Mouse (Mus musculus) limb, embryonic 11.5 days (tissue): Measurements from ENCODE around the gene Stx5a. TPM values are rescaled to one million over a fixed set of nuclear protein-coding genes. Genes with fewer than 3 reads are reported as not detected.

Experiments used
- ATAC-seq: fragments of 200-750 bp; cut with Nextera tagmentation; 2 replicates; pipeline ENCODE4 v1.8.0; 2017; ENCODE audit warnings: low read depth; ENCODE audit not compliant: insufficient number of reproducible peaks, low FRiP score, low TSS enrichment
- DNase-seq: peaks from one replicate; pipeline ENCODE4 v3.0.0-alpha.2; 2015; ENCODE audit warnings: low spot score
- H3K27ac ChIP-seq: fragments of 300-500 bp; sonication (generic); replicated peaks from 2 replicates; pipeline ENCODE4 v1.5.1; 2014; ENCODE audit warnings: low read depth, mild to moderate bottlenecking, low read length
- H3K27me3 ChIP-seq: fragments of 300-500 bp; sonication (generic); 2 replicates; pipeline ENCODE4 v1.6.1; 2014; ENCODE audit warnings: mild to moderate bottlenecking, low read length, mixed read lengths; ENCODE audit not compliant: control insufficient read depth, insufficient read depth
- H3K36me3 ChIP-seq: fragments of 300-500 bp; sonication (generic); 2 replicates; pipeline ENCODE4 v1.6.1; 2014; ENCODE audit warnings: mild to moderate bottlenecking, low read length, moderate library complexity, mixed read lengths; ENCODE audit not compliant: control insufficient read depth, insufficient read depth
- H3K4me1 ChIP-seq: fragments of 300-500 bp; sonication (generic); 2 replicates; pipeline ENCODE4 v1.6.1; 2014; ENCODE audit warnings: low read length, mixed read lengths; ENCODE audit not compliant: control insufficient read depth, insufficient read depth
- H3K4me2 ChIP-seq: fragments of 300-500 bp; sonication (generic); 2 replicates; pipeline ENCODE4 v1.6.1; 2014; ENCODE audit warnings: low read depth, mild to moderate bottlenecking, moderate library complexity; ENCODE audit not compliant: severe bottlenecking
- H3K4me3 ChIP-seq: fragments of 300-500 bp; sonication (generic); 2 replicates; pipeline ENCODE4 v1.5.1; 2014; ENCODE audit warnings: low read depth, low read length
- H3K9ac ChIP-seq: fragments of 300-500 bp; sonication (generic); 2 replicates; pipeline ENCODE4 v1.6.1; 2014; ENCODE audit warnings: mild to moderate bottlenecking, low read length
- H3K9me3 ChIP-seq: fragments of 300-500 bp; sonication (generic); 2 replicates; pipeline ENCODE4 v1.6.1; 2016; ENCODE audit warnings: low read length; ENCODE audit not compliant: control insufficient read depth
- WGBS: fragments of 180-500 bp; shearing (Covaris S2); extraction: QIAGEN DNeasy Blood & Tissue Kit; methylation state at CpG from one replicate; pipeline ENCODE4 v1.1.7; 2014; 5-methylcytosine and 5-hydroxymethylcytosine counted together
- polyA plus RNA-seq: library from polyadenylated mRNA; unstranded; fragments of >200 nt; fragmentation: Nextera tagmentation; extraction: Ambion mirVana; gene quantifications from 2 replicates; pipeline ENCODE4 v1.2.1, GENCODE M21; 2014

The Stx5a gene
- polyA plus RNA-seq, 1 experiment from 2014 or later: 127 TPM

GRCm38 (mm10) chr19:8763276-8763675 lies 22.1 kb downstream of the Stx5a start:
- Histone ChIP-seq H3K4me2 (no peak overlapping the region), H3K27me3 (no peaks in the 10 kb centered on the region), H3K4me3 (no peak overlapping the region), H3K4me1 (no peaks in the 10 kb centered on the region), H3K36me3 (peaks cover 40% of the 10 kb centered on the region), H3K9ac (no peak overlapping the region), H3K27ac (no peak overlapping the region), H3K9me3 (peaks cover 10% of the 10 kb centered on the region)
- 95% methylated on average over 4 of the region's 4 CpGs for WGBS
- ATAC-seq: no peak
- no peak for DNase-seq

GRCm38 (mm10) chr19:8765562-8765961 lies 24.3 kb downstream of the Stx5a start:
- ATAC-seq (no peak), DNase-seq (no peak)
- 95% methylated on average over 9 of the region's 9 CpGs for WGBS
- no peak overlapping the region for H3K4me2 ChIP-seq
- H3K27me3 ChIP-seq: no peaks in the 10 kb centered on the region
- peaks cover 48% of the 10 kb centered on the region for H3K36me3 ChIP-seq
- peaks cover 10% of the 10 kb centered on the region for H3K9me3 ChIP-seq
- H3K9ac ChIP-seq: no peak overlapping the region
- H3K4me3 ChIP-seq: no peak overlapping the region
- H3K4me1 ChIP-seq: peaks cover 5% of the 10 kb centered on the region; the same call in 1 of the 2 replicates
- no peak overlapping the region for H3K27ac ChIP-seq

GRCm38 (mm10) chr19:8770567-8771270 lies 29.5 kb downstream of the Stx5a start, which contains the start of gene Tmem223:
Gene Tmem223 (plus strand): TSS chr19:8770996.
- H3K27me3 ChIP-seq: no peaks in the 10 kb centered on the region
- DNase-seq (peak; percentile 84), ATAC-seq (no peak)
- peak within 1 kb of the TSS; percentile 80 for H3K27ac ChIP-seq
- H3K4me1 ChIP-seq: peaks cover 17% of the 10 kb centered on the region
- H3K36me3 ChIP-seq: peaks cover 30% of the 10 kb centered on the region
- 22% methylated on average over 29 of the region's 29 CpGs for WGBS
- peaks cover under 1% of the 10 kb centered on the region; the same call in 1 of the 2 replicates for H3K9me3 ChIP-seq
- peak within 1 kb of the TSS; percentile 72 for H3K4me2 ChIP-seq
- peak within 1 kb of the TSS; percentile 84 for H3K4me3 ChIP-seq
- H3K9ac ChIP-seq: peak within 1 kb of the TSS; percentile 96

DNA sequence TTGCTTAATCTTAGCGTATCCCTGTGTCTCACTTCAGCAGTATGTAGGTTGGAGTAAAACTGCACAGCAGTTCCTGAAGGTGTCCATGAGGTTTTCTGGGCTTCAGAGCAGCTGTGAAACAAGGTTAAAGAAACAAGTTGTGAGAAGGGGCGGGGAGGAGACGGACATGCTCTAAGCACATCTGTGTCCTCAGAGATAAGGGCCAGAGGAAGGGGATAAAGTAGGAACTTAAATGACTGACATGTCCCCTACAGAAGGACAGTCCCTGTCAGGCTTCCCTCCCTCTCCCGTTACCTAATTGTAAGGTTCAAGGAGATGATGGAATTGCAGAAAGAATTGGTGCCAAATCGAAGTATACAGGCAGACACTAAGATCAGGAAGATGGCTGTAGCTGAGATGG lies 31.8 kb downstream of the Stx5a start:
- ATAC-seq (no peak), DNase-seq (no peak)
- Histone ChIP-seq H3K27me3 (no peaks in the 10 kb centered on the region), H3K9ac (no peak overlapping the region), H3K27ac (peak overlapping the region; percentile 59; the same call in 1 of the 2 replicates), H3K9me3 (no peaks in the 10 kb centered on the region), H3K4me1 (peaks cover 17% of the 10 kb centered on the region), H3K36me3 (peaks cover 15% of the 10 kb centered on the region; the same call in 1 of the 2 replicates), H3K4me3 (peak overlapping the region; percentile 2; the same call in 1 of the 2 replicates), H3K4me2 (peak overlapping the region; percentile 98; the same call in 1 of the 2 replicates)
- 85% methylated on average over 5 of the region's 5 CpGs for WGBS

DNA sequence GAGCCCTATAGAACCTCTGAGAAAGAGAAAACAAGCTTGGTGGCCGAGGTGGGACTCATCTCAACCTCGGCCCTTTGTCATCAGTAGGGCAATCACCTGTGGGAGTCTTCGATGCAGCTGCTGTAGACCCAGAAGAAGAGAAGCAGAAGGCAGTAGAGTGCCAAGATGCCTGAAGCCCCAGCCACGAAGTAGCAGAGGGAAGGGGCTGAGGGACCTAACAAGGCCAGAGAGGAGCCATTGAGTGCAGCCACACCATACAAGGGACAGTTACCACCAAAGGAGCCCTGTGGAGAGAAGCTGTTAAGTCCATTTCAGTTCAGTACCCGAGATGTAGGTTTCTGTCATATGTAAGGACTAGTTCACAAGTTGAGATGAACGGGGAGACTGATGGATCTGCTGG lies 32.2 kb downstream of the Stx5a start:
- peaks cover 17% of the 10 kb centered on the region for H3K4me1 ChIP-seq
- no peaks in the 10 kb centered on the region for H3K27me3 ChIP-seq
- peak overlapping the region; percentile 98 for H3K4me2 ChIP-seq
- peak overlapping the region; percentile 81 for H3K4me3 ChIP-seq
- H3K9ac ChIP-seq: peak overlapping the region; percentile 51
- 50% methylated on average over 6 of the region's 6 CpGs for WGBS
- ATAC-seq (no peak), DNase-seq (no peak)
- peaks cover 13% of the 10 kb centered on the region; the same call in 1 of the 2 replicates for H3K36me3 ChIP-seq
- peak overlapping the region; percentile 59 for H3K27ac ChIP-seq
- no peaks in the 10 kb centered on the region for H3K9me3 ChIP-seq

GRCm38 (mm10) chr19:8774086-8774835 lies 33.0 kb downstream of the Stx5a start, which contains the start of gene Tmem179b:
Gene Tmem179b (minus strand): TSS chr19:8774467.
- ATAC-seq (peak; percentile 90), DNase-seq (peak; percentile 98)
- peak within 1 kb of the TSS; percentile 98 for H3K4me2 ChIP-seq
- peak within 1 kb of the TSS; percentile 92 for H3K9ac ChIP-seq
- H3K27ac ChIP-seq: peak within 1 kb of the TSS; percentile 97
- H3K9me3 ChIP-seq: no peaks in the 10 kb centered on the region
- no peaks in the 10 kb centered on the region for H3K27me3 ChIP-seq
- peaks cover 17% of the 10 kb centered on the region for H3K4me1 ChIP-seq
- peaks cover 15% of the 10 kb centered on the region; the same call in 1 of the 2 replicates for H3K36me3 ChIP-seq
- under 1% methylated on average over 61 of the region's 68 CpGs for WGBS
- H3K4me3 ChIP-seq: peak within 1 kb of the TSS; percentile 81

- Histone ChIP-seq H3K36me3 (peaks cover 14% of the 10 kb centered on the region; the same call in 1 of the 2 replicates), H3K9me3 (no peaks in the 10 kb centered on the region), H3K9ac (peak overlapping the region; percentile 92), H3K27ac (peak overlapping the region; percentile 97), H3K4me1 (peaks cover 17% of the 10 kb centered on the region), H3K4me2 (peak overlapping the region; percentile 98), H3K4me3 (peak overlapping the region; percentile 81), H3K27me3 (no peaks in the 10 kb centered on the region)
- ATAC-seq (0 out of 2 replicates have a peak, but pooled peaks have one; percentile 7), DNase-seq (no peak)
- 6% methylated on average over 20 of the region's 20 CpGs for WGBS
These were observed 33.8 kb downstream of the Stx5a start for GRCm38 (mm10) chr19:8774951-8775421.
